Mouse (Mus musculus) CH12.LX (cell line): ENCODE data around the gene Zfp148.

Source experiments
- BHLHE40 ChIP-seq: IDR thresholded peaks from 2 replicates; pipeline ENCODE4 v1.6.1; 2011; ENCODE audit warnings: mild to moderate bottlenecking, low read depth, low read length, improper control_type of control experiment
- CTCF ChIP-seq, 2 experiments: IDR thresholded peaks in 1 of 2; conservative IDR thresholded peaks in 1 of 2; 2 replicates each; pipeline ENCODE4 v1.5.1; 2011 to 2012; ENCODE audit warnings: low read depth in 2 of 2, low read length in 2 of 2, improper control_type of control experiment in 1 of 2, inconsistent platforms in 1 of 2, mild to moderate bottlenecking in 1 of 2, moderate library complexity in 1 of 2
- EP300 ChIP-seq: IDR thresholded peaks from 2 replicates; pipeline ENCODE4 v1.6.1; 2011; ENCODE audit warnings: low read length, improper control_type of control experiment
- MAZ ChIP-seq: IDR thresholded peaks from 2 replicates; pipeline ENCODE4 v1.6.1; 2012; ENCODE audit warnings: low read depth, mild to moderate bottlenecking, inconsistent platforms, low read length, improper control_type of control experiment, moderate library complexity
- MEF2A ChIP-seq: IDR thresholded peaks from 2 replicates; pipeline ENCODE4 v1.6.1; 2014; ENCODE audit warnings: low read depth, mild to moderate bottlenecking, inconsistent platforms, low read length, improper control_type of control experiment, borderline replicate concordance
- POLR2A ChIP-seq: IDR thresholded peaks from 2 replicates; pipeline ENCODE4 v1.6.1; 2011; ENCODE audit warnings: low read depth, mild to moderate bottlenecking, improper control_type of control experiment, low read length
- USF2 ChIP-seq: conservative IDR thresholded peaks from 2 replicates; pipeline ENCODE4 v1.6.1; 2011; ENCODE audit warnings: low read depth, low read length, improper control_type of control experiment
- ZC3H11A ChIP-seq: IDR thresholded peaks from 2 replicates; pipeline ENCODE4 v1.6.1; 2012; ENCODE audit warnings: low read depth, mild to moderate bottlenecking, inconsistent platforms, low read length, improper control_type of control experiment
- ZNF384 ChIP-seq: IDR thresholded peaks from 2 replicates; pipeline ENCODE4 v1.6.1; 2012; ENCODE audit warnings: low read depth, low read length, improper control_type of control experiment, inconsistent platforms

GRCm38 (mm10) chr16:33428327-33428726, 47.7 kb downstream of the Zfp148 start:
- TF ChIP-seq POLR2A (no peak), BHLHE40 (no peak), EP300 (no peak), CTCF (conservative IDR thresholded peaks at IDR 0.05 in 1 of 2, IDR thresholded peaks at IDR 0.05 in 1 of 2; ENCODE audit: low read depth in 2 of 2, low read length in 2 of 2) (no peak), MEF2A (no peak), MAZ (no peak), USF2 (no peak), ZNF384 (no peak), ZC3H11A (no peak)
